Mouse (Mus musculus): Measurements from ENCODE around the gene Arhgap22. TPM values are rescaled to one million over a fixed set of nuclear protein-coding genes. Genes with fewer than 3 reads are reported as not detected.

Gene Arhgap22
- polyA plus RNA-seq, 1 experiment = 10.8 TPM

- H3K4me1 ChIP-seq (ENCODE audit: control insufficient read depth, insufficient read depth, low read length) = no peaks in the 10 kb centered on the region
- no peaks in the 10 kb centered on the region for H3K36me3 ChIP-seq (ENCODE audit: control insufficient read depth, insufficient read depth, low read length, poor library complexity, severe bottlenecking)
- H3K27ac ChIP-seq (ENCODE audit: insufficient read depth, low read length) = no peak within 1 kb of the TSS
- H3K9ac ChIP-seq (ENCODE audit: low read depth, poor library complexity, severe bottlenecking) = no peak within 1 kb of the TSS
- H3K9me3 ChIP-seq (replicated peaks; ENCODE audit: control insufficient read depth, insufficient read depth, low read length, poor library complexity, severe bottlenecking) = no peaks in the 10 kb centered on the region
- H3K27me3 ChIP-seq (ENCODE audit: control insufficient read depth, insufficient read depth, low read length, poor library complexity, severe bottlenecking) = no peaks in the 10 kb centered on the region
- no peak within 1 kb of the TSS for H3K4me3 ChIP-seq (ENCODE audit: low read depth, low read length)
- TF ChIP-seq EP300 (IDR thresholded peaks at IDR 0.05; ENCODE audit: insufficient read depth, low read depth, low read length) (no peak), POLR2A (IDR thresholded peaks at IDR 0.05; ENCODE audit: insufficient read depth, low read length) (no peak), CTCF (IDR thresholded peaks at IDR 0.05; ENCODE audit: low read depth, low read length) (no peak)
These were observed 28.6 kb upstream of the Arhgap22 start, which contains the start of gene Wdfy4 for GRCm38 (mm10) chr14:33185068-33185800. Gene Wdfy4 (minus strand): TSS chr14:33185508.

- 0 out of 2 replicates have a peak, but pooled peaks cover 3% of the 10 kb centered on the region for H3K9me3 ChIP-seq (replicated peaks; ENCODE audit: control insufficient read depth, insufficient read depth, low read length, poor library complexity, severe bottlenecking)
- H3K27me3 ChIP-seq (ENCODE audit: control insufficient read depth, insufficient read depth, low read length, poor library complexity, severe bottlenecking) = no peaks in the 10 kb centered on the region
- no peak overlapping the region for H3K4me3 ChIP-seq (ENCODE audit: low read depth, low read length)
- TF ChIP-seq CTCF (IDR thresholded peaks at IDR 0.05; ENCODE audit: low read depth, low read length) = no peak
- TF ChIP-seq EP300 (IDR thresholded peaks at IDR 0.05; ENCODE audit: insufficient read depth, low read depth, low read length) = no peak
- no peak for TF ChIP-seq POLR2A (IDR thresholded peaks at IDR 0.05; ENCODE audit: insufficient read depth, low read length)
- no peaks in the 10 kb centered on the region for H3K36me3 ChIP-seq (ENCODE audit: control insufficient read depth, insufficient read depth, low read length, poor library complexity, severe bottlenecking)
- no peak overlapping the region for H3K9ac ChIP-seq (ENCODE audit: low read depth, poor library complexity, severe bottlenecking)
- H3K27ac ChIP-seq (ENCODE audit: insufficient read depth, low read length) = no peak overlapping the region
- no peaks in the 10 kb centered on the region for H3K4me1 ChIP-seq (ENCODE audit: control insufficient read depth, insufficient read depth, low read length)
These were observed 26.6 kb upstream of the Arhgap22 start for GRCm38 (mm10) chr14:33187201-33187600.

- no peak overlapping the region for H3K4me3 ChIP-seq (ENCODE audit: low read depth, low read length)
- 0 out of 2 replicates have a peak, but pooled peaks cover 3% of the 10 kb centered on the region for H3K9me3 ChIP-seq (replicated peaks; ENCODE audit: control insufficient read depth, insufficient read depth, low read length, poor library complexity, severe bottlenecking)
- H3K27me3 ChIP-seq (ENCODE audit: control insufficient read depth, insufficient read depth, low read length, poor library complexity, severe bottlenecking) = no peaks in the 10 kb centered on the region
- H3K9ac ChIP-seq (ENCODE audit: low read depth, poor library complexity, severe bottlenecking) = no peak overlapping the region
- H3K36me3 ChIP-seq (ENCODE audit: control insufficient read depth, insufficient read depth, low read length, poor library complexity, severe bottlenecking) = no peaks in the 10 kb centered on the region
- H3K4me1 ChIP-seq (ENCODE audit: control insufficient read depth, insufficient read depth, low read length) = no peaks in the 10 kb centered on the region
- TF ChIP-seq EP300 (IDR thresholded peaks at IDR 0.05; ENCODE audit: insufficient read depth, low read depth, low read length) = no peak
- no peak for TF ChIP-seq POLR2A (IDR thresholded peaks at IDR 0.05; ENCODE audit: insufficient read depth, low read length)
- TF ChIP-seq CTCF (IDR thresholded peaks at IDR 0.05; ENCODE audit: low read depth, low read length) = no peak
- no peak overlapping the region for H3K27ac ChIP-seq (ENCODE audit: insufficient read depth, low read length)
These were observed 24.6 kb upstream of the Arhgap22 start for GRCm38 (mm10) chr14:33189230-33189629.

GRCm38 (mm10) chr14:33189849-33190423 is 23.9 kb upstream of the Arhgap22 start:
- Histone ChIP-seq H3K9me3 (replicated peaks; ENCODE audit: control insufficient read depth, insufficient read depth, low read length, poor library complexity, severe bottlenecking) (0 out of 2 replicates have a peak, but pooled peaks cover 3% of the 10 kb centered on the region), H3K27me3 (ENCODE audit: control insufficient read depth, insufficient read depth, low read length, poor library complexity, severe bottlenecking) (no peaks in the 10 kb centered on the region), H3K4me1 (ENCODE audit: control insufficient read depth, insufficient read depth, low read length) (no peaks in the 10 kb centered on the region), H3K27ac (ENCODE audit: insufficient read depth, low read length) (no peak overlapping the region), H3K9ac (ENCODE audit: low read depth, poor library complexity, severe bottlenecking) (no peak overlapping the region), H3K36me3 (ENCODE audit: control insufficient read depth, insufficient read depth, low read length, poor library complexity, severe bottlenecking) (no peaks in the 10 kb centered on the region), H3K4me3 (ENCODE audit: low read depth, low read length) (no peak overlapping the region)
- TF ChIP-seq CTCF (IDR thresholded peaks at IDR 0.05; ENCODE audit: low read depth, low read length) = no peak
- TF ChIP-seq POLR2A (IDR thresholded peaks at IDR 0.05; ENCODE audit: insufficient read depth, low read length) = no peak
- no peak for TF ChIP-seq EP300 (IDR thresholded peaks at IDR 0.05; ENCODE audit: insufficient read depth, low read depth, low read length)

- no peak overlapping the region for H3K4me3 ChIP-seq (ENCODE audit: low read depth, low read length)
- H3K36me3 ChIP-seq (ENCODE audit: control insufficient read depth, insufficient read depth, low read length, poor library complexity, severe bottlenecking) = no peaks in the 10 kb centered on the region
- no peak overlapping the region for H3K27ac ChIP-seq (ENCODE audit: insufficient read depth, low read length)
- no peaks in the 10 kb centered on the region for H3K4me1 ChIP-seq (ENCODE audit: control insufficient read depth, insufficient read depth, low read length)
- no peak for TF ChIP-seq EP300 (IDR thresholded peaks at IDR 0.05; ENCODE audit: insufficient read depth, low read depth, low read length)
- TF ChIP-seq POLR2A (IDR thresholded peaks at IDR 0.05; ENCODE audit: insufficient read depth, low read length) = no peak
- no peak for TF ChIP-seq CTCF (IDR thresholded peaks at IDR 0.05; ENCODE audit: low read depth, low read length)
- H3K9me3 ChIP-seq (replicated peaks; ENCODE audit: control insufficient read depth, insufficient read depth, low read length, poor library complexity, severe bottlenecking) = 0 out of 2 replicates have a peak, but pooled peaks cover 3% of the 10 kb centered on the region
- no peaks in the 10 kb centered on the region for H3K27me3 ChIP-seq (ENCODE audit: control insufficient read depth, insufficient read depth, low read length, poor library complexity, severe bottlenecking)
- no peak overlapping the region for H3K9ac ChIP-seq (ENCODE audit: low read depth, poor library complexity, severe bottlenecking)
These were observed 23.2 kb upstream of the Arhgap22 start for GRCm38 (mm10) chr14:33190646-33191045.

- TF ChIP-seq POLR2A (IDR thresholded peaks at IDR 0.05; ENCODE audit: insufficient read depth, low read length) = no peak
- TF ChIP-seq CTCF (IDR thresholded peaks at IDR 0.05; ENCODE audit: low read depth, low read length) = no peak
- TF ChIP-seq EP300 (IDR thresholded peaks at IDR 0.05; ENCODE audit: insufficient read depth, low read depth, low read length) = no peak
- Histone ChIP-seq H3K9ac (ENCODE audit: low read depth, poor library complexity, severe bottlenecking) (no peak overlapping the region), H3K36me3 (ENCODE audit: control insufficient read depth, insufficient read depth, low read length, poor library complexity, severe bottlenecking) (no peaks in the 10 kb centered on the region), H3K4me1 (ENCODE audit: control insufficient read depth, insufficient read depth, low read length) (no peaks in the 10 kb centered on the region), H3K27me3 (ENCODE audit: control insufficient read depth, insufficient read depth, low read length, poor library complexity, severe bottlenecking) (peaks cover 2% of the 10 kb centered on the region; the same call in 1 of the 2 replicates), H3K27ac (ENCODE audit: insufficient read depth, low read length) (no peak overlapping the region), H3K9me3 (replicated peaks; ENCODE audit: control insufficient read depth, insufficient read depth, low read length, poor library complexity, severe bottlenecking) (0 out of 2 replicates have a peak, but pooled peaks cover 3% of the 10 kb centered on the region), H3K4me3 (ENCODE audit: low read depth, low read length) (no peak overlapping the region)
These were observed 20.1 kb upstream of the Arhgap22 start for GRCm38 (mm10) chr14:33193762-33194161.

All from ES-Bruce4 (cell line).